Mouse (Mus musculus) liver, embryonic 14.5 days (tissue): Measurements from ENCODE around the gene Fryl. TPM values are rescaled to one million over a fixed set of nuclear protein-coding genes. Genes with fewer than 3 reads are reported as not detected.

Experiments
- ATAC-seq: fragments of 200-750 bp; cut with Nextera tagmentation; 2 replicates; pipeline ENCODE4 v1.8.0; 2017; ENCODE audit warnings: moderate number of reproducible peaks, mild to moderate bottlenecking, moderate library complexity; ENCODE audit not compliant: insufficient read depth
- DNase-seq, 3 experiments: peaks; one replicate each; pipeline ENCODE4 v3.0.0-alpha.2; 2012 to 2013; ENCODE audit warnings: low read depth in 3 of 3, low spot score in 3 of 3
- H3K27ac ChIP-seq: fragments of 300-500 bp; sonication (generic); 2 replicates; pipeline ENCODE4 v1.5.1; 2014; ENCODE audit warnings: moderate library complexity, mild to moderate bottlenecking, control low read depth, inconsistent platforms
- H3K27me3 ChIP-seq: fragments of 300-500 bp; sonication (generic); 2 replicates; pipeline ENCODE4 v1.6.1; 2014; ENCODE audit warnings: mild to moderate bottlenecking, low read length, moderate library complexity; ENCODE audit not compliant: control insufficient read depth, insufficient read depth
- H3K36me3 ChIP-seq: fragments of 300-500 bp; sonication (generic); replicated peaks from 2 replicates; pipeline ENCODE4 v1.6.1; 2014; ENCODE audit warnings: low read depth; ENCODE audit not compliant: control insufficient read depth, insufficient read depth
- H3K4me1 ChIP-seq, 2 experiments: fragments of 200-500 bp in 1 of 2; fragments of 300-500 bp in 1 of 2; sonication (generic) in 1 of 2; replicated peaks; 2 replicates each; pipeline ENCODE4 v1.6.1; 2012 to 2014; ENCODE audit warnings: antibody characterized with exemption in 1 of 2, inconsistent platforms in 1 of 2, low read length in 1 of 2; ENCODE audit not compliant: control insufficient read depth in 2 of 2, insufficient read depth in 2 of 2
- H3K4me2 ChIP-seq: fragments of 300-500 bp; sonication (generic); 2 replicates; pipeline ENCODE4 v1.6.1; 2014; ENCODE audit warnings: low read depth, mild to moderate bottlenecking, control low read depth, moderate library complexity
- H3K4me3 ChIP-seq, 2 experiments: fragments of 200-500 bp in 1 of 2; fragments of 300-500 bp in 1 of 2; sonication (generic) in 1 of 2; 2 replicates each; pipeline ENCODE4 v1.5.1; 2012 to 2014; ENCODE audit warnings: low read depth in 2 of 2, low read length in 2 of 2, mild to moderate bottlenecking in 2 of 2, control low read depth in 1 of 2, inconsistent platforms in 1 of 2, moderate library complexity in 1 of 2; ENCODE audit not compliant: insufficient read depth in 1 of 2
- H3K9ac ChIP-seq: fragments of 300-500 bp; sonication (generic); replicated peaks from 2 replicates; pipeline ENCODE4 v1.6.1; 2014; ENCODE audit warnings: mild to moderate bottlenecking, control low read depth, moderate library complexity
- H3K9me3 ChIP-seq: fragments of 300-500 bp; sonication (generic); 2 replicates; pipeline ENCODE4 v1.6.1; 2016; ENCODE audit warnings: low read length, mixed read lengths; ENCODE audit not compliant: control insufficient read depth
- CTCF ChIP-seq: IDR thresholded peaks from 2 replicates; pipeline ENCODE4 v1.5.1; 2016; ENCODE audit warnings: antibody characterized with exemption, low read depth, control low read depth
- EP300 ChIP-seq: IDR thresholded peaks from 2 replicates; pipeline ENCODE4 v1.6.1; 2016; ENCODE audit warnings: antibody characterized with exemption, low read depth
- WGBS: fragments of 180-500 bp; shearing (Covaris S2); extraction: QIAGEN DNeasy Blood & Tissue Kit; methylation state at CpG from one replicate; pipeline ENCODE4 v1.1.7; 2014; ENCODE audit not compliant: insufficient replicate concordance; 5-methylcytosine and 5-hydroxymethylcytosine counted together
- polyA plus RNA-seq, 2 experiments: library from polyadenylated mRNA; depleted of rRNA in 1 of 2; stranded (reverse) in 1 of 2; unstranded in 1 of 2; fragments of >200 nt; fragmentation: Nextera tagmentation in 1 of 2; extraction: Ambion mirVana in 1 of 2; gene quantifications; 2 replicates each; pipeline versions ENCODE4 v1.2.1 to v1.2.3; 2012 to 2014

Gene Fryl
- polyA plus RNA-seq, 2 experiments, result 22.1 to 41.8 TPM

- Histone ChIP-seq H3K4me2 (no peak overlapping the region), H3K4me3 (no peak overlapping the region), H3K27me3 (no peaks in the 10 kb centered on the region), H3K36me3 (peaks cover 26% of the 10 kb centered on the region), H3K9ac (no peak overlapping the region), H3K9me3 (no peaks in the 10 kb centered on the region), H3K27ac (no peak overlapping the region), H3K4me1 (peaks cover 10 to 20% of the 10 kb centered on the region in 2 experiments)
- no peak for TF ChIP-seq EP300
- TF ChIP-seq CTCF, result no peak
- DNase-seq (no peak), ATAC-seq (no peak)
- WGBS, result 78% methylated on average over 2 of the region's 2 CpGs
These were observed 120.5 kb downstream of the Fryl start for GRCm38 (mm10) chr5:73135959-73136358.

DNA sequence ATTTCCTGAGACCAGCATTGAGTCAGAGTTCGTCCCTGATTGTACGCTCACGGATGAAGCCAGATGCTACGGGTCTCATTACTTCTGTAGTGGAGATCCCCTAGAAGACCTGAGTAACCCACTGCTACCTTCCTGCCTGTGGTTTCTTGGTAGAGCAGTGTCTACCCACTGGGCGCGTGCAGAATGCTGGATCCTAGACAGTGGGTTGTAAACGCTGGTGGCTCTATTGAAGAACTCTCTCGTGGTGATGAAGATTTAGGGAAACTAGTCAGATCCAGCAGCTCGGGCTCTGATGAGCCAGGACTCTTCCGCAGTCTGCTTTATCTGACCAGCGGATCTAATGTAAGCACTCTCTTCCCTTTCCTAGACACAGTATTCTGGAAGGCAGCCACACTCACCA lies 121.3 kb downstream of the Fryl start:
- H3K4me3 ChIP-seq, result no peak overlapping the region
- H3K36me3 ChIP-seq, result peaks cover 25% of the 10 kb centered on the region
- H3K9ac ChIP-seq, result no peak overlapping the region
- H3K4me2 ChIP-seq, result no peak overlapping the region
- H3K27ac ChIP-seq, result no peak overlapping the region
- peaks cover 10 to 22% of the 10 kb centered on the region in 2 experiments for H3K4me1 ChIP-seq
- no peaks in the 10 kb centered on the region for H3K9me3 ChIP-seq
- TF ChIP-seq EP300 (no peak), CTCF (no peak)
- 84% methylated on average over 11 of the region's 11 CpGs for WGBS
- ATAC-seq (no peak), DNase-seq (no peak)
- H3K27me3 ChIP-seq, result no peaks in the 10 kb centered on the region

DNA sequence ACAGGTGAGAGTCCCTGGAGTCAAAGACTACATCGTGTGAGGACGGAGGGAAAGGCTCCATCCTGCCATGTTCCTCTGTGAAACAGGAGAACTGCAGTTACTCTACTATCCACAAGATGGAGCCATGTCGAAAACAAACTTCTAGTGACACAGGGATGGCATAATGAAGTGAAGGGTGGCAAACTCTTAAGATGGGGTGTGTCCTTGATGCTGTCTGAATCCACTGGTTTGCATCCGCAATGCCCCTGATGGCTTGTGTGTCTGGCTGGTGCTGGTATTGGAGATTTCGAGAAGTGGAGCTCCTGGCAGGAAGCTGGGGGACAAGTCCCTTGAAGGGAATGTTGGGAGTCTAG lies 122.6 kb downstream of the Fryl start:
- peak; percentile 50 to 70 (median 51) for DNase-seq
- Histone ChIP-seq H3K9me3 (no peaks in the 10 kb centered on the region), H3K4me3 (peak overlapping the region in 1 of 2 experiments; percentile 24; a peak in 3 of 4 replicates), H3K9ac (no peak overlapping the region), H3K27me3 (no peaks in the 10 kb centered on the region), H3K36me3 (peaks cover 26% of the 10 kb centered on the region), H3K4me2 (peak overlapping the region; percentile 45), H3K4me1 (peaks cover 10 to 26% of the 10 kb centered on the region in 2 experiments), H3K27ac (peak overlapping the region; percentile 6; the same call in 1 of the 2 replicates)
- 36% methylated on average over 5 of the region's 5 CpGs for WGBS
- TF ChIP-seq EP300, result no peak
- TF ChIP-seq CTCF, result peak; percentile 90
- ATAC-seq, result peak; percentile 74

- H3K4me2 ChIP-seq, result peak overlapping the region; percentile 45
- H3K4me3 ChIP-seq, result peak overlapping the region; percentile 3 to 24
- TF ChIP-seq EP300 (peak; percentile 41), CTCF (no peak)
- DNase-seq (peak in 1 of 3 experiments; percentile 32), ATAC-seq (peak; percentile 81)
- H3K36me3 ChIP-seq, result peaks cover 29% of the 10 kb centered on the region
- H3K27ac ChIP-seq, result peak overlapping the region; percentile 6
- no peaks in the 10 kb centered on the region for H3K9me3 ChIP-seq
- no peak overlapping the region; the same call in 1 of the 2 replicates for H3K9ac ChIP-seq
- no peaks in the 10 kb centered on the region for H3K27me3 ChIP-seq
- peaks cover 10 to 26% of the 10 kb centered on the region in 2 experiments for H3K4me1 ChIP-seq
- WGBS, result 41% methylated on average over 29 of the region's 29 CpGs
These were observed 123.2 kb downstream of the Fryl start for GRCm38 (mm10) chr5:73132998-73133832.

GRCm38 (mm10) chr5:73130984-73131383 lies 125.4 kb downstream of the Fryl start:
- no peak for DNase-seq
- ATAC-seq, result no peak
- Histone ChIP-seq H3K4me2 (no peak overlapping the region), H3K9me3 (no peaks in the 10 kb centered on the region), H3K27me3 (no peaks in the 10 kb centered on the region), H3K27ac (no peak overlapping the region), H3K4me3 (no peak overlapping the region), H3K36me3 (peaks cover 30% of the 10 kb centered on the region), H3K4me1 (peaks cover 10 to 26% of the 10 kb centered on the region in 2 experiments), H3K9ac (no peak overlapping the region)
- TF ChIP-seq EP300 (no peak), CTCF (no peak)
- WGBS, result 83% methylated on average over 6 of the region's 6 CpGs
